Mouse (Mus musculus) lung, embryonic 15.5 days (tissue): Measurements from ENCODE around the gene Gm16181. TPM values are rescaled to one million over a fixed set of nuclear protein-coding genes. Genes with fewer than 3 reads are reported as not detected.

ENCODE experiments used
- ATAC-seq: fragments of 200-750 bp; cut with Nextera tagmentation; 2 replicates; pipeline ENCODE4 v1.8.0; 2017; ENCODE audit warnings: moderate number of reproducible peaks, borderline replicate concordance; ENCODE audit not compliant: low FRiP score, low TSS enrichment; ENCODE audit errors: extremely low read depth
- H3K27ac ChIP-seq: fragments of 300-500 bp; sonication (generic); 2 replicates; pipeline ENCODE4 v1.5.1; 2015; ENCODE audit warnings: moderate library complexity, mild to moderate bottlenecking, inconsistent platforms
- H3K27me3 ChIP-seq: fragments of 300-500 bp; sonication (generic); 2 replicates; pipeline ENCODE4 v1.6.1; 2015; ENCODE audit warnings: inconsistent platforms
- H3K36me3 ChIP-seq: fragments of 300-500 bp; sonication (generic); 2 replicates; pipeline ENCODE4 v1.6.1; 2015; ENCODE audit warnings: inconsistent platforms
- H3K4me1 ChIP-seq: fragments of 300-500 bp; sonication (generic); 2 replicates; pipeline ENCODE4 v1.6.1; 2015; ENCODE audit warnings: inconsistent platforms
- H3K4me2 ChIP-seq: fragments of 300-500 bp; sonication (generic); 2 replicates; pipeline ENCODE4 v1.6.1; 2015; ENCODE audit warnings: inconsistent platforms, mild to moderate bottlenecking, moderate library complexity
- H3K4me3 ChIP-seq: fragments of 300-500 bp; sonication (generic); 2 replicates; pipeline ENCODE4 v1.5.1; 2015; ENCODE audit warnings: mild to moderate bottlenecking, inconsistent platforms
- H3K9ac ChIP-seq: fragments of 300-500 bp; sonication (generic); 2 replicates; pipeline ENCODE4 v1.6.1; 2015; ENCODE audit warnings: inconsistent platforms
- H3K9me3 ChIP-seq: fragments of 300-500 bp; sonication (generic); 2 replicates; pipeline ENCODE4 v1.6.1; 2016; ENCODE audit warnings: inconsistent platforms
- WGBS: fragments of 180-500 bp; shearing (Covaris S2); methylation state at CpG from one replicate; pipeline ENCODE4 v1.1.7; 2015; 5-methylcytosine and 5-hydroxymethylcytosine counted together
- polyA plus RNA-seq: library from polyadenylated mRNA; unstranded; fragments of >200 nt; fragmentation: Nextera tagmentation; extraction: Ambion mirVana; gene quantifications from 2 replicates; pipeline ENCODE4 v1.2.1, GENCODE M21; 2015

The Gm16181 gene
- polyA plus RNA-seq = 0.70 and 0.75 TPM in 2 replicates

DNA sequence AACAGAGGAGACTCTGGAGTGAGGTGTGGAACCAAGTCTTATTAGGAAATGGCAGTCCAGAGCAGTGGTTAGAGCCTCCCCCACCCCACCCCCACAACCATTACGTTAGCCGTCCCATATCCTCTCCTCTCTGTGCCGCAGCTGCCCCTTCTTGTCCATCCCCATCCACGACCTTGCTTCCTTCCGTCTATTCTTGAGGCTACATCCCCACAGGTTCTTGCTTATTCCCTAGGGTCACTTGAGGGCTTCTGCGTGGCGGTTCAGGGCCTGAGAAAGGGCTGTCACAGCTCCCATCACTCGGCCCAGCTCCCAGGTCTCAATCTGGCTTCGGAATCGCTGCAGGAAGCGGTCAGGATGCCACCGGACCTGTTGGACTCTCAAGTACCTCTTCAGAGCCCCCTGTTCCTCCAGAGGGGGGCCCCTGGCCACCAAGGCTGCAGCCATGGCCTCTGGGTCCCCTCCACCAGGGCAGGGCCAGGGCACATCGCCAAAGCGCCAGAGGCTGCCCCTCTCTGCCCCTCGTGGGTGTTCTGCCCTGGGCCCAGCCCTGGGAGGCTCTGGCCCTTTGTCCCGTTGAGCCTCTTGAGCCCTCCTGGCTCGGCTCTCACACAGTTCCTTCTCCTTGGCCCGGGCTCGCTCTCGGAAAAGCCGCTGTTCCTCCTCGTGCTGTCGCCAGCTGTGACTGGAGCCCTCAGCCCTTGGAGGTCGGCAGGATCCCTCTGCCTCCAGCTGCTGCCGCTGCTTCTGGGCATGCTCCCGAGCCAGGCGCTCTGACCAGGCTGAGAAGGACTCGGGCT lies at the start of gene Gm16181:
Gm16181 (plus strand) TSS at position 679 of the 797 bp plus-strand sequence.
- ATAC-seq = peak; percentile 48; the same call in 1 of the 2 replicates
- Histone ChIP-seq H3K4me1 (peaks cover 21% of the 10 kb centered on the region), H3K9me3 (no peaks in the 10 kb centered on the region), H3K27me3 (no peaks in the 10 kb centered on the region), H3K9ac (no peak within 1 kb of the TSS), H3K27ac (peak within 1 kb of the TSS; percentile 78), H3K4me3 (no peak within 1 kb of the TSS), H3K36me3 (peaks cover 25% of the 10 kb centered on the region), H3K4me2 (no peak within 1 kb of the TSS)
- 62% methylated on average over 28 of the region's 28 CpGs for WGBS

DNA sequence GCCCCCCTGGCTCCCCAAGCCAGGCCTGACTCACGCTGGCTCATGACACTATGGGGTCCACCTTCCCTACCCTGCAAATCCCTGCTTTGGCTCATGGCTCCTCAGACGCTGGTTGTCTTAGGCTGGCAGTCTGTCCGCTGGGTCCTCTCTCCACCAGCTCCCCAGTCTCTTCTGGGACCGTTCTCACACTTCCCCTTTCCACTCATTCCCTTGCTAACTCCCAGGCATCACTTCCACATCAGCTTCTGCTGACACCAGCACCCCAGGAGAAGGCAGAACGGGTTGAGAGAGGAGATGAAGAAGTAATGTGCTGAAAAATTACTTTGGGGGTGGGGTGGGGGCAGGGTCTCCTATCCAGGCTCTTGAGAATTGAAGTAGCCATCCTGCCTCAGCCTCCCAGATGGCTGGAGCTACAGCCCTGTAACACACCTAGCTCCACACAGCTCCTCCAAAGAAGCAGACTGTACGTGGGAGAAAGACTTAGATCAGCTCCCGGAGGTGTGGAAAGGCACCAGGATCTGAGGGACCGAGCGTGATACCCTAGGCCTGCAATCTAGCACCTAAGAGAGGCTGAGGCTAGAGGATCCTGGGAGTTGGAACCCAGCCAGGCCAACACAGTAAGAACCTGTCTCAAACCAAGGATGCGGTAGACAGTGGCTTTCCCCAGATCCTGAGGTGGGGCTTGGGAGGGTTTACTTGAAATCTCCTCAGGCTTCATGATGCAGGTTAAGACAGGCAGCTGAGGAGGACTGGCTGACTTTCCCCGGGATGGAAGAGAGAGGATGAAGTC lies 48.0 kb upstream of the Gm16181 start:
- Histone ChIP-seq H3K4me1 (no peaks in the 10 kb centered on the region), H3K27ac (no peak overlapping the region), H3K36me3 (no peaks in the 10 kb centered on the region), H3K4me2 (no peak overlapping the region), H3K9me3 (no peaks in the 10 kb centered on the region), H3K9ac (no peak overlapping the region), H3K4me3 (no peak overlapping the region), H3K27me3 (no peaks in the 10 kb centered on the region)
- 64% methylated on average over 11 of the region's 11 CpGs for WGBS
- no peak for ATAC-seq

DNA sequence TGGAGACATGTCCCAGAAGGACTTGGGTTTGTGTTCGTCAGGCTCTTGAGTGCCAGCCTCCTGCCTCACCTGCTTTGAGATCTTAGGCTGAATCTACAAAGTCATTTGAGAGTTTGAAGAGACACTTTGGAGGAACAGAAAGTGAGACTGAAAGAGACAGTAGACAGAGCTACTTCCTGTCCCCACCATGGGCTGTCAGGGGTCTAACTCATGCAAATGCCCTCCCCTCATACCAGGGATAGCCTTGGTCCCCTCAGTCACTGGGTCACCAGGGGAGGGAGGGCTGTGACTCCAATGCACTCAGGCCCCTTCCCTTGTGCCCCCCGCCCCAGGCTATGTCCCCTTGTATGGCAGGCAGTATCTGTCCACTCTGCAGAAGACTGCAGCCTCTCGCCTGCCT lies 47.3 kb upstream of the Gm16181 start:
- Histone ChIP-seq H3K36me3 (no peaks in the 10 kb centered on the region), H3K4me2 (no peak overlapping the region), H3K27me3 (no peaks in the 10 kb centered on the region), H3K27ac (no peak overlapping the region), H3K9me3 (no peaks in the 10 kb centered on the region), H3K9ac (no peak overlapping the region), H3K4me1 (no peaks in the 10 kb centered on the region), H3K4me3 (no peak overlapping the region)
- WGBS = 59% methylated on average over 3 of the region's 3 CpGs
- no peak for ATAC-seq

DNA sequence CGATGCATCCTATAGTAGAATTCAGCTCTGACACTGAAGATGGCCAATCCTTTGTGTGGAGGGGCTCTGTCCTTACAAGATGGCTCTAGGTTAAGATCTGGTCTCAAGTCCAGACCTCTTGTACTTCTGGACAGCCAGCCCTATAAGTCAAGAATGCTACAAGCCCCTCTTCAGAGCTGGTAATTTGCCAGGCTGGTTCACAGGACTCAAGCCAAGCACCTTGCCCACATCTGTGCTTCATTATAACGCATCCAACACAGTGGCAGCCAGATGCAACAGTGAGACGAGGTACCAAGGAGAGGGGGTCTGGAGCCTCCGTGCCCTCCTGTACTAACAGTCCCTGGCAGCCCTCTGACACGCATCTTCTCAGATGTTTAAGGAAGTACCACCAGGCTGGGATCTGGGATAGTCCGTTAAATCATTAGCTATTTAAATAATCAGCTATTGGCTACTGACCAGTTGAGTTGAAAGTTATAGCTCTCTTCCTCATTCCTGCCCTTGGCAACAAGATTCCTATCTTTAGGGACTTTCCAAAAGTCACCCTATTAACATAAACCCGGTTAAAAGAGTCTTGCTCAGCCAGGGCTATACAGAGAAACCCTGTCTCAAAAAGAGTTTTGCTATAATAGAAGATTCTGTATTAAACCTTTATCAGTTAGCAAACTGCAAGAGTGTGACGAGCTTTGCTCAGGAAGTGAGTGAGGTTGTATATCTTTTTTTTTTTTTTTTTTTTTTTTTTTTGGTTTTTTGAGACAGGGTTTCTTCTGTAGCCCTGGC lies 46.2 kb upstream of the Gm16181 start:
- H3K9ac ChIP-seq = no peak overlapping the region
- H3K36me3 ChIP-seq = no peaks in the 10 kb centered on the region
- no peak for ATAC-seq
- no peaks in the 10 kb centered on the region for H3K4me1 ChIP-seq
- H3K4me3 ChIP-seq = no peak overlapping the region
- 56% methylated on average over 8 of the region's 8 CpGs for WGBS
- H3K4me2 ChIP-seq = no peak overlapping the region
- no peak overlapping the region for H3K27ac ChIP-seq
- no peaks in the 10 kb centered on the region for H3K9me3 ChIP-seq
- H3K27me3 ChIP-seq = no peaks in the 10 kb centered on the region

DNA sequence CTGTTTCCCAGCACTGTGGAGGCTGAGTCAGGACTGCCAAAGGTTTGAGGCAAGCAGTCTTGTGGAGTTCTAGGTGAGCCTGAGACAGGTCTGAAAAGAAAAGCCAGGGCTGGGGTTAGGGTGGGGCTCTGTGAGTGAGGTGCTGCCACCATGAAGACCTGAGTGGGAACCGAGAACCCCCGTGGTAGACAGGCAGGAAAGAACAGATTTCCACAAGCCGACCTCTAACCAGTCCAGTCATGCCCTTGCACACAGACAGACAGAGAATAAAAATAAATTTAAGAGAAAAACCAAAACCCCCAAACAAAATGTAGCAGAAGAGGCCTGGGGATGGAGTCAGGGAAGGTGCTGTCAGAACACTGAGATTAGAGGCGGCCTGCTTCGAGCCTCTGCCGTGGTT lies 45.3 kb upstream of the Gm16181 start:
- ATAC-seq = no peak

DNA sequence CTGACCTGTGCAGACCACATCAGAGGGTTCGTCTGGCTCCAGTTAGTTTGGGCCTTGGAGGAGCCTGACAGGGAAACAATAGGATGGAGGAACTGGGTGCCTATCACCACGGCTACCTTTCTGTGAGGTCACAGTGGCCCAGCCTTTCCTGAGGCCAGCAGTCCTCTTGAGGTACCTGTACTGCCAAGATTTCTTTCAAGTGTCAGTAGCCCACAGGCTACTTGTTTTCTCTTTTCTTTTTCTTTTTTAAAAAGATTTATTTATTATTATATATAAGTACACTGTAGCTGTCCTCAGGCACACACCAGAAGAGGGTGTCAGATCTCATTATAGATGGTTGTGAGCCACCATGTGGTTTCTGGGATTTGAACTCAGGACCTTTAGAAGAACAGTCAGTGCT lies 44.7 kb upstream of the Gm16181 start, which contains the start of gene Aif1:
Aif1 (minus strand) TSS at position 101 of the 400 bp plus-strand sequence.
- no peaks in the 10 kb centered on the region for H3K9me3 ChIP-seq
- H3K4me2 ChIP-seq = no peak within 1 kb of the TSS
- no peaks in the 10 kb centered on the region for H3K27me3 ChIP-seq
- no peak within 1 kb of the TSS for H3K9ac ChIP-seq
- no peak for ATAC-seq
- H3K36me3 ChIP-seq = no peaks in the 10 kb centered on the region
- H3K4me3 ChIP-seq = no peak within 1 kb of the TSS
- 33% methylated on average over 2 of the region's 2 CpGs for whole genome bisulfite sequencing
- H3K27ac ChIP-seq = no peak within 1 kb of the TSS
- H3K4me1 ChIP-seq = no peaks in the 10 kb centered on the region

More for the DNA sequence above, 45.3 kb upstream of the Gm16181 start:
- Histone ChIP-seq H3K27ac (no peak overlapping the region), H3K36me3 (no peaks in the 10 kb centered on the region), H3K4me3 (no peak overlapping the region), H3K27me3 (no peaks in the 10 kb centered on the region), H3K4me1 (no peaks in the 10 kb centered on the region), H3K4me2 (no peak overlapping the region), H3K9ac (no peak overlapping the region), H3K9me3 (no peaks in the 10 kb centered on the region)
- 69% methylated on average over 6 of the region's 6 CpGs for WGBS

DNA sequence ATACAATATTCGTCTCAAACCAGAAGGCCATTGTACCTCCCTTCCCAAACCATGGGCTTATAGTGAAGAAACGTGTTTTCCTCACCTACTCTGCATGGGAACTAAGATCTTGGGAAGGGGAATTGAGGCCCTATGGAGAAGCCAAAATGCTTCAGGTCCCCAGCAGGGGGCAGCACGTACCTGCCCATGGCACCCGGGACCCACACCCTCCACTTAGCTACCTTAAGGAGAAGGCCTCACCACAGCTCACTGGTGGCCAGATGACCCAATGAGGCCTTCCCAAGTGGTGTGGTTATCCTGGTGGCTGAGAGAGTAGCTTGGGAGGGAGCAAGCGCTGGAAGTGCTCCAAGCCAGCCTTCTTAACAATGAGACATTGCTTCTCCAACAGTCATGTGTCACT lies 42.1 kb upstream of the Gm16181 start:
- H3K9me3 ChIP-seq = no peaks in the 10 kb centered on the region
- H3K9ac ChIP-seq = no peak overlapping the region
- H3K27ac ChIP-seq = no peak overlapping the region
- no peaks in the 10 kb centered on the region for H3K36me3 ChIP-seq
- WGBS = 12% methylated on average over 5 of the region's 5 CpGs
- H3K27me3 ChIP-seq = no peaks in the 10 kb centered on the region
- no peaks in the 10 kb centered on the region for H3K4me1 ChIP-seq
- H3K4me2 ChIP-seq = no peak overlapping the region
- ATAC-seq = peak; percentile 46; the same call in 1 of the 2 replicates
- H3K4me3 ChIP-seq = no peak overlapping the region

DNA sequence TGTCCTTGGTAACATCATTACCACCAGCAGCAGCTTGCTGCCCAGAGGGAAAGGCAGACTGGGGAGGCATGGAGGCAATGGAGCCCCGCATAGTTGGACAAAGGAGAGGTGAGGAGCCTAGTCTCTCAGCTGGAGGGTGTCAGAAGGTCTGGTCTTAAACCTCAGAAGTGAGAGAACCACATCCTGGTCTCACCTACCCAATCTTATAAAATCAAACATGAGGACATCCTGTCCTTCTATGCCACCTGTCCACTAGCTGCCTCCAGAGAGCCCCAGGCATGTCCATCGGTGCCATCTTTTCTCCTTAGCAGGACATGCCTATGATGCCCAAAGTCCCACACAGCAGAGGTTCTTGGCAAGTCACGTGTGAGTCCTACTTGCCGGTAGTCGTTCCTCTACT lies 40.5 kb upstream of the Gm16181 start:
- H3K9ac ChIP-seq = no peak overlapping the region
- no peak for ATAC-seq
- H3K4me1 ChIP-seq = no peaks in the 10 kb centered on the region
- WGBS = 81% methylated on average over 5 of the region's 5 CpGs
- H3K27me3 ChIP-seq = no peaks in the 10 kb centered on the region
- H3K4me3 ChIP-seq = no peak overlapping the region
- no peak overlapping the region for H3K4me2 ChIP-seq
- H3K27ac ChIP-seq = no peak overlapping the region
- no peaks in the 10 kb centered on the region for H3K36me3 ChIP-seq
- no peaks in the 10 kb centered on the region for H3K9me3 ChIP-seq

DNA sequence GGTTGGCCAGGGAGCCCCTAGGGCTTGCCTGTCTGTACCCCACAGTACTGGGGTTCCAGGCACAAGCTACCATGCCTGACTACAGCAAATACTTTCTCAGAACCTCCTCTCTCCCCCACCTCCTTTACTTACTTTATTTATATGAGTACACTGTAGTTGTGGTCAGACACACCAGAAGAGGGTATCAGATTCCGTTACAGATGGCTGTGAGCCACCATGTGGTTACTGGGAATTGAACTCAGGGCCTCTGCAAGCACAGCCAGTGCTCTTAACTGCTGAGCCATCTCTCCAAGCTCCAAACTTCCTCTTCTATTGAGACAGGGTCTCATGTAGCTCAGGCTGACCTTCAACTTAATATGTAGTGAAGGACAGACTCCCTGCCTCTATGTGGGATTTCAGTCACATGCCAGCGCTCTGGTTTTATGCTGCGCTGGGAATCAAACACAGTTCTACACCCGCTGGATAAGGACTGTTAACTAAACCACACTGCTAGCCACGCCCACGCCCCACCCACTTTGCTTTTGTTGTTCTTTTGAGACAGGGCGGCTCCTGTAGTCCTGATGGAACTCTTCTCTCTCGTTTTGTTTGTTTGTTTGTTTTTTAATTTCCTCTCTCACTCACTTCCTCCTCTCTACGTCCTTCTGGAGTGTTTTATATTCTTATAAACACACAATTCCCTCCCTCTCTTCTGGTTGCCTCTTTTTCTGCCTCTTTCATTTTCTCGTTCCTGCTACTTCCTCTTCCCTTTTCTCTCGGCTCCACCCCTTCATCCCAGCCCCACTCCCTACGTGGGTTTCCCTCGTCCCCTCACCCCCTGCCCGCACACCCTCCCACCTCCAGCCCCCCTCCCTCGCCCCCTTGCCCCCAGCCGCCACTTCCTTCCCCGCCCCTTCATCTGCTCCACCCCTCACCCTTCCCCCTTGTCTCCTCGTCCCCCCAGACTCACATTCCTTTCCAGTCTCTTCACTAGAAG lies 34.7 kb upstream of the Gm16181 start:
- WGBS = 3% methylated on average over 18 of the region's 18 CpGs

DNA sequence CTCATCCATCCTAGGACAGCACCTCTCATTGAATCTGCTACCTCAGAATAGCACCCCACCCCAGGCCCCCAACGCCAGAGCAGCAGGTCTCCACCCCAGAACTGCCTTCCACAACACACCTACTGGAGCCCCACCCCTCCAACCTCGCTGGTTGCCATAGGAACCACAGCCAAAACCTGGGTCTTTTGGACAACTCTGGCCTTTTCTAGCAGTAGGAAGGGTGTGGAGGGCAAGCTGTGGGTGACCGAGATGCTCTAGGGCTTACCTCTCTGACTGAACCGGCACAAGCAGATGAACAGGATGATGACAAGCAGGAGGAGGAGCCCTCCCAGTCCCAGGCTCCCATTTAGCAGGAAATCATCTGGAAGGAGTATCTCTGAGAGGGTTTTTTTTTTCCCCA lies 34.0 kb upstream of the Gm16181 start:
- 1% methylated on average over 4 of the region's 4 CpGs for WGBS
- H3K4me1 ChIP-seq = peaks cover 9% of the 10 kb centered on the region
- no peaks in the 10 kb centered on the region for H3K36me3 ChIP-seq
- peak overlapping the region; percentile 76 for H3K27ac ChIP-seq
- peak overlapping the region; percentile 62 for H3K4me2 ChIP-seq
- H3K27me3 ChIP-seq = no peaks in the 10 kb centered on the region
- no peak overlapping the region for H3K9ac ChIP-seq
- 0 out of 2 replicates have a peak, but pooled peaks have one; percentile 36 for ATAC-seq
- peak overlapping the region; percentile 48 for H3K4me3 ChIP-seq
- no peaks in the 10 kb centered on the region for H3K9me3 ChIP-seq

More for the DNA sequence above, 34.7 kb upstream of the Gm16181 start:
- Histone ChIP-seq H3K9me3 (no peaks in the 10 kb centered on the region), H3K9ac (peak overlapping the region; percentile 36), H3K4me1 (peaks cover 9% of the 10 kb centered on the region), H3K27me3 (no peaks in the 10 kb centered on the region), H3K36me3 (no peaks in the 10 kb centered on the region), H3K4me3 (peak overlapping the region; percentile 48), H3K4me2 (peak overlapping the region; percentile 62), H3K27ac (peak overlapping the region; percentile 76)
- ATAC-seq = peak; percentile 66; the same call in 1 of the 2 replicates

DNA sequence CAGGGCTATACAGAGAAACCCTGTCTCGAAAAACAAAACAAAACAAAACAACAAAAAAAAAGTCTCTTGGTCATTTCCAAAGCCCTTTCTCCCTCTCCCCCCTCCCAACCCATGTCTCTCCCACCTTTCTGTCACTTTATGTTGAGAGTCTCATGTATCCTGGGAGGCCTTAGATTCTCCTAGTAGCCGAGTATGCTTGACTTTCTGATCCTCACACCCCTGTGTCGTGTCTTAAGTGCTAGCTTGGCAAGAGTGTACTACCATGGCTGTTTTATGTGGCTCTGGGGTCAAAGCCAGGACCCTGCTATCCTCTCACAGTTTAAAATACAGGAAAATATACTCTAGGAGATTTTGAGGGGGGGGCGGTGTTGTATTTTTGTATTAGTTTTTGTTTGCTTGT lies 33.3 kb upstream of the Gm16181 start:
- no peak overlapping the region for H3K27ac ChIP-seq
- no peaks in the 10 kb centered on the region for H3K9me3 ChIP-seq
- peaks cover 9% of the 10 kb centered on the region for H3K4me1 ChIP-seq
- ATAC-seq = no peak
- H3K27me3 ChIP-seq = no peaks in the 10 kb centered on the region
- H3K4me2 ChIP-seq = no peak overlapping the region
- no peaks in the 10 kb centered on the region for H3K36me3 ChIP-seq
- 54% methylated on average over 4 of the region's 4 CpGs for WGBS
- H3K4me3 ChIP-seq = no peak overlapping the region
- H3K9ac ChIP-seq = no peak overlapping the region
